Mouse (Mus musculus) retina, postnatal 1 day (tissue): ENCODE results near the gene Hoxb6.

Source experiments
- DNase-seq: peaks from one replicate; pipeline ENCODE4 v3.0.0-alpha.2; 2012

The Hoxb6 gene

DNA sequence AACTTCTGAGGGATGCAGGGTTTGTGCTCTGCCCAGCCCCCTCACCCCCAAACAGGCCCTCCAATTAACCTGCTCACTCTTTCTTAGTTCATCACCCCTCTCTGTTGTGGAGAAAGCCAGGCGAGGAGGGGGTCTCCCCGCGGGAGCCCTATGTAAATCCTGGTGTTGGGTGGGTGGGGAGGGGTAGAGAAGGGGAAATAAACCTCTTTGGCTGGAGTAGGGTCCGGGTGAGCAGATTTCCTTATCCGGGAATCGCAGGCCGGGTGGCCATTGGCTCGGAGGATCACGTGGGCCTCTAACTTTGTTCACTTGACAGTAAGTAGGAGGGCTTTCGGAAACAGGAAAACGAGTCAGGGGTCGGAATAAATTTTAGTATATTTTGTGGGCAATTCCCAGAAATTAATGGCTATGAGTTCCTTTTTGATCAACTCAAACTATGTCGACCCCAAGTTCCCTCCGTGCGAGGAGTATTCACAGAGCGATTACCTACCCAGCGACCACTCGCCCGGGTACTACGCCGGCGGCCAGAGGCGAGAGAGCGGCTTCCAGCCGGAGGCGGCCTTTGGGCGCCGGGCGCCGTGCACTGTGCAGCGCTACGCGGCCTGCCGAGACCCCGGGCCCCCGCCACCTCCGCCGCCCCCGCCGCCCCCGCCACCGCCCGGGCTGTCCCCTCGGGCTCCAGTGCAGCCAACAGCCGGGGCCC, 26.2 kb downstream of the Hoxb6 start:
- peak; percentile 67 for DNase-seq

DNA sequence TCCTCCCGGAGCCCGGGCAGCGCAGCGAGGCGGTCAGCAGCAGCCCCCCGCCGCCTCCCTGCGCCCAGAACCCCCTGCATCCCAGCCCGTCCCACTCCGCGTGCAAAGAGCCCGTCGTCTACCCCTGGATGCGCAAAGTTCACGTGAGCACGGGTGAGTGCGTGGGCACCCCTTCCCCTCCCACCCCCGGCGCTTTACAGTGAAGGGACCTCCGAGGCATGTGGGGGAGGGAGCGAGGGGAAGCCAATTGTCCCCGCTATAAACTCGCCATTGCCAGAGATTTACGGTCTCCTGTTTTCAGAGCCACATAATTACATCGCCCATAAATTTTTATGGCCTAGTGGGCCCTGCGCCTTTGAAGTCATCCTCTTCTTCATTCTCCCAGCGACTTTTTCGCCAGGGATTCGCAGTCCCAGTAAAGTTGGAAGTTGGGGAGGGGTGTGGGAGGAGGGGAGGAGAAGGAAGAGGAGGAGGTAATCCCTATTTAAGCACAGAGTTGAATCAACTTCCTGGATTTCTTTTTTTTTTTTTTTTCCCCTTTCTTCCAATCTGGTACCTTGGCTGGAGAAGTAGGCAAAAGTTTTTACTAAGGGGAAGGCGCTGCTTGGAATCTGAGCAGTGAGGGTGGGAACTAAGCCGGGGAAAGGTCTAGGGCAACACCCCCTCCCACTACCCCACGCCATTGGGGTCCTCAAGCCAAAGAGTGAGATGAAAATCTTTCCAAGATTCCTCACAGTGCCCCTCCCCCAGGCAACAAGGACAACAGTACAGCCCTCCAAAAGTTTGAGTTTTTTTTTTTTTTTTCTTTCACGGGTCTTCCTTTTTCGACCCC, 27.0 kb downstream of the Hoxb6 start:
- DNase-seq = no peak

- DNase-seq = no peak
Measured at GRCm38 (mm10) chr11:96319910-96320309, 27.6 kb downstream of the Hoxb6 start.

- DNase-seq = no peak
Measured at GRCm38 (mm10) chr11:96320688-96321087, 28.4 kb downstream of the Hoxb6 start.

GRCm38 (mm10) chr11:96321846-96322245, 29.6 kb downstream of the Hoxb6 start:
- DNase-seq = no peak

DNA sequence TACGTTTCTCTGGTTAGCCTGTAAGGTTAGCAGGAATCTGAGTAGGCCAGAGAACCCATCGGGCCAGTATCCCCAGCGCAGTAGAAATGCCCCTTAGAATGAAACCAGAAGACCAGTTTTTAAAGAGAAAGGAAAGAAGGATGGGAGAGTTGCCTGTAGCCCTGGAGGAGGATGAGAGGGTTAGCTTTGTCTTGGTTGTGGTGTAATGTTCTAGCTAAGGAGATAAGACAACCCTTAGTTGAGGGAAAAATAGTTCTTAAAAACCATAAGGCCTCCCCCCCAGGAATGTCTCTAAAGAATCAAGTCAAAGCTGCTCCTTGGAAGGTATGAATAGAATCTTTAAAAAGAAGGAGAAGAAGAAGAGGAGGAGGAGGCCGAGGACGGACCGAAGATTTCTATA, 30.5 kb downstream of the Hoxb6 start:
- DNase-seq = no peak

DNA sequence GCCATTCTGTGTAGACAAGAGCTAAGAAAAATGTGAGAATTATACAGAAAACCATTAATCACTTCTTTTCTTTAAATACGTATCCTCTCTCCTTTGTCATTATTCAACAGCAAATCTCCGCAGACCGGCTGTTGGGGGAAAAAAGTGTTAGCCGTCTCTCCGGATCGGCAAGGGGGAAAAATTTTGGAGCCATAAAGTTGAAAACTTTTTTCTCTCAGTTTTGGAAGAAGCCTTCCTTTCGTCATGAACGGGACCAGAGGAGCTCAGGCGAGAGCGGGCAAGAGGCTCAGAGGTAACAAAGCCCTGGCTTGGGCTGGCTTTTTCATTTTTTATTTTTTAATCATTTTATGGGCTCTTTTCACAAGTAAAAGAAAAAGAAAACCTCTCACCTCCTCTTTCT, 30.9 kb downstream of the Hoxb6 start, which contains the start of gene Hoxb3:
Hoxb3 (plus strand) TSS at position 173 of the 400 bp plus-strand sequence.
- DNase-seq = no peak

GRCm38 (mm10) chr11:96324125-96324524, 31.8 kb downstream of the Hoxb6 start:
- DNase-seq = no peak

- DNase-seq = no peak
Measured at GRCm38 (mm10) chr11:96324965-96325364, 32.7 kb downstream of the Hoxb6 start.

DNA sequence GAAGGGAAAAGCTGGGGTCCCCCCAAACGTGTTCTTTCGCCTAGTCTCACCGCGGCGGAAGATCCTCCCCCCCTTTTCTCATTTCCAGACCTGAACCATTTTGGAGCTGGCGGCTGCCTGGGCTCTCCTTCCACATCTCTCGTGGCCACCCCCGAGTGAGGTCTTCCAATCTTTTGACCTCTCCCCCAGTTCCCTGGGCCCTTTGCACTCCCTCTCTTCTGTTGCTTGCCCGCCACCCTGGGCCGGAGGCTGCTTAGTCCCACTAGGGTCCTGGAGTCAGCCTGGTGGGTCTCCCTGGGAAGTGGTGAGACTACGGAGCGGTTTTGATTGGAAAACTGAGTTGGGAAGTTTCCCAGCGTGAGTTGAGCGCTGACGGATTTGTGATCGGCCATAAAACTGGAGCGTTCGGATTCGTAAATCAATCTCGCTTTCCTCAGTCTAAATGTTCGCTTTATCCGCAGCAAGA, 33.5 kb downstream of the Hoxb6 start:
- no peak for DNase-seq

DNA sequence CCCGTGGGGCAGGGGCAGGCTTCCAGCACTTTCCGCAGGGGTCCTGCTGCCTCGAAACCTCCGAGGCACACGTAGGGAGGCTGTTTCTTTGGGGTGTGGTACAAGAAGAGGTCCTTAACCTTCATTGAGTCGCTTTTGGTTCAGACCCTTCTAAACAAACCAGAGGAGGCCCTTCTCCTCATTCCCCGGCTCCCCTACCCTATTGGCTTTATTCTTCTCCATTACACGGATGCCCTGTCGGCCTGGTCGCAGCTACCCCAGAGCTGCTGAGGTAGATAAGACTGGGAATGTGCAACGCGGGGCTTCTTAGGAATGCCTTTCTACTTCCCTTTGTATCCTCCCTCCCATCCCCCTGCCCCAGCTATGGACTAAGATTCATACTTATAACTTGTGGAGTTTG, 34.4 kb downstream of the Hoxb6 start:
- DNase-seq = no peak

GRCm38 (mm10) chr11:96327122-96327521, 34.8 kb downstream of the Hoxb6 start:
- DNase-seq = no peak

DNA sequence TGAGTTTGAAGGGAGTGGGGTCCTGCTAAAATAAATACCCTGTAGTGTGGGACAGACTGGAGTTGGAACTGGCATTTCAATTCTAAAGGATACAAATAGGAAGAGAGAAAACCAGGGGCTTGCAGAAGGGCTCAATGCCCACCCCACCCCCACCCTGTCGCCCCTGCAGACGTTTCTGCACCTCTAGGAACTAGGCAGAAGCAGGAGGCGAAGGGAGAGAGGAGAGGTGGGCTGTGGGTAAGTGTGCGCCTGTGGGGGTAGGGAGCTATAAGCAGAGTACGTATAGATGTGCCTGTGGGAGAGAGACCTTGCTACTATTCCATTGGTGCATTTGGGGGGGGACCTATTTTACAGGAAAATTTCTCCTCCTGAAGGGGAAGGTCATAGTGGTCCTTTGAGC, 35.5 kb downstream of the Hoxb6 start:
- DNase-seq = no peak

- DNase-seq = no peak
Measured at GRCm38 (mm10) chr11:96328605-96329004, 36.3 kb downstream of the Hoxb6 start.

DNA sequence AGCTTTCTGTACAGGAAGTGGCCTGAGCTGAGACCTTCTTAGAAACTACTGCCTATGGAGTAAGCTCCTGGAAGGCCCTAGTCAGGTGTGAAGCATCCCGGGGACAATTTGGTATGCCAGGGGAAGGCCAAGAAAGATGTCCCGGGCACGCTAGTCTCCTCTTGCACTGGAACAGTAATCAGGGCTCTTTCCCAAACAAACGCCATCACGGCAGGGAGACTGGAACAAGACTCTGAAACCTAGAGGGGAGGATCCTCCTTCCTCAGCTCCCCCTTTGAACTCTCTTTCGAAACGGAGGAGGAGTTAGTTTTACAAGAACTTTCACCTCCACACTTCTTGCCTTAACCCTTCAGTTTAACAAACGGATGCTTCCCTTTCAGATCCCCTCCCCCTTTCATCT, 39.8 kb downstream of the Hoxb6 start:
- no peak for DNase-seq

DNA sequence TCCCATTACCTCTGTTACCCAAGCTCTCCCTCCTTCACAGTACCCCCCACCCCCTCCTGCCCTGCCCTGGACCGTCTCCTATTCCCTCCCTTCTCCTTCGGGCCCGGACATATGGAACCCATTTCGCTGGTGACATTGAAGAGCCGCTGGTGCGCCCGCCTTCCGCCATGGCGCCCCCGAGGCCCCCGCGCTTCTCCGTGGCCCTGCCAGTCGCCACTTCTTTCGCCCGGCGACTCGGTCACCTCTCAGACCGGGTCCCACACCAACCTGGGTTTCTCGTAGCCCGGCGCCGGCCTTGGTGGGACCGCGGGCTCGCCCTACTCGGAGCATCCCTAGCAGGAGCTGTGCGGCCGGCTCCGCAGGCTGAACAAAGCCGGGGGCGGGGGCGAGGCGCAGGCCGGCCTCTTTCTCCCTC, 40.3 kb downstream of the Hoxb6 start:
- no peak for DNase-seq

DNA sequence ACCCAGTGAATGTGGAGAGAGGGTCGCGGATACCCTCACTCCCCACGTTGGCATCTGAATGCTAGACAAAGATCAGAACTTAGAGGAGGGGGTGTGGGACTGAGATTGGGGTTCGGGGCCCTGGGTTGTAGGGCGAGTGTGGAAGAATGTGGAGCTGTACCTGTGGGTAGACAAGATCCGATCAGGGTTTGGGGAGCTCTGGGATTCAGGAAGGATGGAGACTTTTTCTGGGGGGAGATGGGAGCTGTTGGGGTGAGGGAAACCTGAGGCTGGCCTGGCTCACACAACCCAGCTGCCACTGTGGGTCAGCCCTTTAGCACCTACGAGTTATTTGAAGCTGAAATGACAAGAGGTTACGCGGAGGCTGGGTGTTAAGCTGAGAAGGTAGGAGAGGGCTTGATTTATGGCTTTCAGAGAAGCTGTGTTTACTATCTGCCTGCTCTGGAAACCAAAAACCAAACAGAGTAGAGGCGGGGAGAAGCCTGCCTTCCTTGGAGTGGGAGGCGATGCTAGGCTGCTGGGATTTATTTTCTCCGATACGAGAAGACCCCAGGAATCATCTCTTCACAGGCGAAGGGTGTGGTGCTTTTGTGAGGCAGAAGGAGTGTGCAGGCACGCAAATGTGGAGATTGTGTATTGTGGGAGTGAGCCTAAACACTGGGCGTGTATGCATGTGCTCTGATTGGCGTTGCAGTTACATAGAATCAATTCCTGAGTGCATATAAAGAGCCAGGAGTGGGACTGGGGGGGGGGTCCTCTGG, 41.1 kb downstream of the Hoxb6 start:
- no peak for DNase-seq

GRCm38 (mm10) chr11:96334002-96334364, 41.7 kb downstream of the Hoxb6 start:
- no peak for DNase-seq

DNA sequence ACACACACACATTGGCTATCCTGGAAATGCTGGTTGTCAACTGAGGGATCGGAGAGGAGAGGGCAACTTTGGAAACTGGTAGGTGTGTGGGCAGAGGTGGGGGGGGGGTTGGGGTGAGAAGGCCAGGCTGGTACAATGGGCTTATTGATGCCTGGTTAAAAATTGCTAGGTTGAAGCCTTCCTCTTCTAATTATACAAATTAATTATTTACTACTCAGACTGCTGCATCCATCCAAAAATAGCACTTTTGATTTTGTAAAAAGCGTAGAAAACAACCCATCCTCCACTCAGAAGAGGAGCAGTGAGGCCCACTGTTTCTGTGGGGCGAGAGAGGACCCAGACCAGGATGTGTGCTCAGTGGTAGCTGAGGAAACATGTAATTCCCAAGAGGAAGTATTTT, 42.7 kb downstream of the Hoxb6 start:
- no peak for DNase-seq

DNA sequence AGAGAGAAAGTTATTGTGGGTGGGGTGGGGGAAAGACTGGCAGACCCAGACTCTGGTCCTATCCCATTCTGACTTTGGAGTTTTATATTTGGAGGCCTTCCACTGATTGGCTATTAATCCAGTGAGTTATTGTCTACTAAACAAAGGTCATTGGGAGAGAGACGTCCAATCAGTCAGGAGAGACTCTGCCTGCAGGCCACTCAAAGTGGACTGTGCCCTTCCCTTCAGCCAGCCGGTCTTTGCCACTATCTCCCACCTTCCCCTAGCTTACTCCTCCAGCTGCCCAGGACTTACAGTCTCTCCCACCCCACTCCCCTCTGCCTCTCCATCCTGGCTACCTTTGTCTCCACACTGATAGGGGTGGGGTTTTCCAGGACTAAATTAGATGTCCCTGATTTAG, 44.3 kb downstream of the Hoxb6 start:
- no peak for DNase-seq

DNA sequence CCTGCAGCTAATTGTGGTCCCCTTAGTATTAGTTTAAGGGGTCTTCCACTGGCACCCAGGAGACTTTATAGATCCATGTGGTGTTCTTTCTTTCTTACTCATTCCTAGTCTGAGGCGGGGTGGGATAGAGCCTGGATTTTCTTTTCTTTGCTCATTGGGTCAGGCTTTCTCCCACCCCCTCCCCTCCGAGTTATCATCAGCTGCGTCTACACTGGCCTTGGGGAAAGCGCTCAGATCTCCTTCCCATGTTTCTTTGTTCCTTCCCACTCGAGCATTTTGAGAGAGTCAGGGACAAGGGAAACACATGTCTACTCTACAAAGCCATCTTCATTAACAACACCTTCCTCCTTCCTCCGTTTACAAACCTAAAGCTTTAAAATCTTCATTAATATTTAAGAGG, 44.8 kb downstream of the Hoxb6 start:
- DNase-seq = no peak

DNA sequence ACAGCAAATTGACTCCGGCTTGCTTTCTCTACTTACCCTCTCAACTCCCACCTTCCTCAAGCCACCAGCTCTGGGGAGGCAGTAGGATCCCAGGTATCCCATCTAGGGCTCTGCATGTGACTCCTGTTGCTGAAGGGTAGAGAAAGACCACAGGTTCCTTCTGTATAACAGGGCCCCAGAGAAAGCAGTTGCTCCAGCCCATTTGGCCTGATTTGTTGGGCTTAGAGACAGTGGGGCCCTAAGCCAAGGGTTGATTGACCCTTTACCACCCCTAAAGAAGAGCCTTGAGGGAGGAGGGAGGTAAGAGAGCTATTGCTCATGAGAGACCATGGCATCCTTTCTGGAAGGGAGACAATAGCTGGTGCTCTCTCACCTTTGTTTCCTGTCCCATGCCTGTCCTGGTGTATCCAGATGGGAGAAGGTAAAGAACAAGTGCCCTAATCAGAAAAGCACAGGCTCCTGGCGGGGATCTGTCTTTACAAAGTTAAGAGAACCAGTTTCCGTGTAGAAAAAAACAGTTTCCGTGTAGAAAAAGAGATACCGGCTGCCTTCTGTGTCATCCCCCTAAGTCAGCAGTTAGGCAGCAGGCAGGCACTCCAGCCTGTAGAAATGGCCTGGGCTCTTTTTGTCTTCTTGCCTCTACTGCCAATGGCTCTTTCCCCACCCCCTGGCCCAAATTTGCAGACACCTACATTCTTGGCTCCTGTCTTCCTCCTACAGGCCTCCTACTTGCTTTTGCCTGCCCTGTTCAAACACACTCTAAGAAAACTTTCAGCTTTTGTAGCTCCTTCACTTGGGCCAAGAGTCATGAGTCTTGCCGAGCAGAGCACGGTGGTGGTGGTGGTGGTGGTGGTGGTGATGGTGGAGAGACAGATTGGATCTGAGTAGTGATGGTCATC, 46.9 kb downstream of the Hoxb6 start:
- DNase-seq = no peak
